Mouse (Mus musculus): ENCODE measurements around the gene Agps. TPM values are rescaled to one million over a fixed set of nuclear protein-coding genes. Genes with fewer than 3 reads are reported as not detected.

The Agps gene
- polyA plus RNA-seq, 2 experiments from 2014 or later: 17.2 to 20.0 TPM

Other genes with a start within 250 kb of the Agps start
- gene Hnrnpa3, start 172.9 kb upstream of the Agps start, polyA plus RNA-seq (2017; shearing (Covaris generic)): 100 to 1,000 TPM; 133 to 270 TPM
- gene Nfe2l2, start 127.5 kb upstream of the Agps start, polyA plus RNA-seq (2017; shearing (Covaris generic)): 10 to 100 TPM; 44.1 to 45.6 TPM
- 1 to 10 TPM in 1 of 2 experiments, under 1 TPM in 1; 0.52 to 1.5 TPM for gene Ttc30b, start 106.4 kb downstream of the Agps start, polyA plus RNA-seq (2017; shearing (Covaris generic))
- not detected for gene Ttc30a2, start 146.0 kb downstream of the Agps start, polyA plus RNA-seq (2017; shearing (Covaris generic))
- gene Ttc30a1, start 149.8 kb downstream of the Agps start, polyA plus RNA-seq (2017; shearing (Covaris generic)): under 1 TPM; 0.93 to 0.99 TPM

All from activated CD4-positive, CD25-positive, alpha-beta regulatory T cell, adult 4 months (primary cell).